Mouse (Mus musculus) liver, adult 2 months (tissue): Measurements from ENCODE around the gene Hsd17b6. TPM values are rescaled to one million over a fixed set of nuclear protein-coding genes. Genes with fewer than 3 reads are reported as not detected.

ENCODE experiments used
- DNase-seq: peaks from one replicate; pipeline ENCODE4 v3.0.0-alpha.2; 2011; ENCODE audit warnings: low read depth, low spot score; ENCODE audit errors: extremely low read depth
- H3K27ac ChIP-seq: fragments of 200-500 bp; replicated peaks from 2 replicates; pipeline ENCODE4 v1.5.1; 2012; ENCODE audit warnings: low read depth, mild to moderate bottlenecking, control low read depth, inconsistent platforms, low read length; ENCODE audit not compliant: insufficient read depth
- H3K27me3 ChIP-seq: fragments of 200-500 bp; 2 replicates; pipeline ENCODE4 v1.6.1; 2012; ENCODE audit warnings: mild to moderate bottlenecking, moderate library complexity, low read length, inconsistent platforms; ENCODE audit not compliant: control insufficient read depth, insufficient read depth
- H3K36me3 ChIP-seq: fragments of 200-500 bp; 2 replicates; pipeline ENCODE4 v1.6.1; 2012; ENCODE audit warnings: low read length, inconsistent platforms; ENCODE audit not compliant: control insufficient read depth, insufficient read depth
- H3K4me1 ChIP-seq: fragments of 200-500 bp; 2 replicates; pipeline ENCODE4 v1.6.1; 2011; ENCODE audit warnings: low read length; ENCODE audit not compliant: control insufficient read depth, insufficient read depth
- H3K4me3 ChIP-seq: fragments of 200-500 bp; 2 replicates; pipeline ENCODE4 v1.5.1; 2011; ENCODE audit warnings: low read depth, mild to moderate bottlenecking, control low read depth, low read length, moderate library complexity; ENCODE audit not compliant: insufficient read depth
- H3K79me2 ChIP-seq: fragments of 200-500 bp; 2 replicates; pipeline ENCODE4 v1.6.1; 2012; ENCODE audit warnings: inconsistent platforms, mild to moderate bottlenecking, low read length, moderate library complexity; ENCODE audit not compliant: control insufficient read depth, insufficient read depth
- H3K9ac ChIP-seq: fragments of 200-500 bp; 2 replicates; pipeline ENCODE4 v1.6.1; 2012; ENCODE audit warnings: low read depth, mild to moderate bottlenecking, control low read depth, inconsistent platforms, low read length
- CTCF ChIP-seq: fragments of 200-500 bp; IDR thresholded peaks from 2 replicates; pipeline ENCODE4 v1.5.1; 2011; ENCODE audit warnings: low read depth, low read length, control low read depth
- POLR2A ChIP-seq: fragments of 200-500 bp; IDR thresholded peaks from 2 replicates; pipeline ENCODE4 v1.6.1; 2011; ENCODE audit warnings: low read length, control low read depth; ENCODE audit not compliant: insufficient read depth; ENCODE audit errors: extremely low read depth
- WGBS: fragments of 180-500 bp; shearing (Covaris S2); methylation state at CpG from one replicate; pipeline ENCODE4 v1.1.7; 2018; 5-methylcytosine and 5-hydroxymethylcytosine counted together
- polyA plus RNA-seq: library from polyadenylated mRNA; depleted of rRNA; stranded (reverse); fragments of >200 nt; gene quantifications from 2 replicates; pipeline ENCODE4 v1.2.3, GENCODE M21; 2012
- total RNA-seq: library from RNA; depleted of rRNA; stranded (reverse); fragments of >200 nt; gene quantifications from 2 replicates; pipeline ENCODE4 v1.2.3, GENCODE M21; 2014

Hsd17b6 gene
- total and polyA plus RNA-seq, 2 experiments: 364 to 468 TPM

DNA sequence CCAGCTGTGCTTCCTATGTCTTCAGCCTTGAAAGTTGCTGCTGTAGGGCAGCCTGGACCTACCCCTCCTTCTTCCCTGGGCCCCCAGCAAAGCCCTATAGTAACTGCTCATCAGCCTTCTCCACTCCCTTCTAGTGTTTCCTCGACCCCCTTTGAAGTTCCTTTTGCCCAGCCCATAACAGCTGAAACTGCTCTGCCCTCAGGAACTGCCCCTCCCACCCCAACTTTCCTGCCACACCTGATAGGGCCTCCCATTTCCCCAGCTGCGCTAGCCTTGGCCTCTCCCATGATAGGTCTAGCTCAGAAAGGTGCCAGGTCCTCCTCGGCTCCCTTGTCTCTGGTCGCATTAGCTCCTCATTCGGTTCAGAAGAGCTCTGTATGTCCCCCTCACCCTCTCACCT, 31.8 kb upstream of the Hsd17b6 start:
- Histone ChIP-seq H3K27me3 (no peaks in the 10 kb centered on the region), H3K9ac (no peak overlapping the region), H3K4me1 (peaks cover 14% of the 10 kb centered on the region), H3K27ac (no peak overlapping the region), H3K36me3 (peaks cover 45% of the 10 kb centered on the region), H3K4me3 (no peak overlapping the region), H3K79me2 (peaks cover 65% of the 10 kb centered on the region)
- WGBS: 55% methylated on average over 5 of the region's 5 CpGs
- DNase-seq: no peak
- TF ChIP-seq POLR2A (no peak), CTCF (no peak)

- H3K79me2 ChIP-seq: peaks cover 55% of the 10 kb centered on the region
- no peaks in the 10 kb centered on the region for H3K27me3 ChIP-seq
- WGBS: 62% methylated on average over 3 of the region's 3 CpGs
- no peak for TF ChIP-seq POLR2A
- TF ChIP-seq CTCF: no peak
- no peak for DNase-seq
- H3K36me3 ChIP-seq: peaks cover 37% of the 10 kb centered on the region
- no peak overlapping the region for H3K27ac ChIP-seq
- peaks cover 14% of the 10 kb centered on the region for H3K4me1 ChIP-seq
- no peak overlapping the region for H3K4me3 ChIP-seq
- no peak overlapping the region for H3K9ac ChIP-seq
These were observed 30.5 kb upstream of the Hsd17b6 start for GRCm38 (mm10) chr10:128037921-128038320.

GRCm38 (mm10) chr10:128036746-128037425, 29.5 kb upstream of the Hsd17b6 start:
- DNase-seq: peak; percentile 75
- Histone ChIP-seq H3K27ac (peak overlapping the region; percentile 11), H3K36me3 (peaks cover 32% of the 10 kb centered on the region), H3K9ac (peak overlapping the region; percentile 43), H3K27me3 (no peaks in the 10 kb centered on the region), H3K4me1 (peaks cover 14% of the 10 kb centered on the region), H3K79me2 (peaks cover 51% of the 10 kb centered on the region), H3K4me3 (peak overlapping the region; percentile 90)
- TF ChIP-seq CTCF: no peak
- TF ChIP-seq POLR2A: no peak
- WGBS: 3% methylated on average over 10 of the region's 10 CpGs

- no peaks in the 10 kb centered on the region for H3K36me3 ChIP-seq
- peaks cover 3% of the 10 kb centered on the region for H3K4me1 ChIP-seq
- DNase-seq: no peak
- WGBS: 68% methylated on average over 2 of the region's 2 CpGs
- peaks cover 4% of the 10 kb centered on the region; the same call in 1 of the 2 replicates for H3K79me2 ChIP-seq
- H3K4me3 ChIP-seq: no peak overlapping the region
- H3K27me3 ChIP-seq: no peaks in the 10 kb centered on the region
- TF ChIP-seq CTCF (no peak), POLR2A (no peak)
- H3K9ac ChIP-seq: no peak overlapping the region
- H3K27ac ChIP-seq: no peak overlapping the region
These were observed 23.4 kb upstream of the Hsd17b6 start for GRCm38 (mm10) chr10:128030860-128031259.

DNA sequence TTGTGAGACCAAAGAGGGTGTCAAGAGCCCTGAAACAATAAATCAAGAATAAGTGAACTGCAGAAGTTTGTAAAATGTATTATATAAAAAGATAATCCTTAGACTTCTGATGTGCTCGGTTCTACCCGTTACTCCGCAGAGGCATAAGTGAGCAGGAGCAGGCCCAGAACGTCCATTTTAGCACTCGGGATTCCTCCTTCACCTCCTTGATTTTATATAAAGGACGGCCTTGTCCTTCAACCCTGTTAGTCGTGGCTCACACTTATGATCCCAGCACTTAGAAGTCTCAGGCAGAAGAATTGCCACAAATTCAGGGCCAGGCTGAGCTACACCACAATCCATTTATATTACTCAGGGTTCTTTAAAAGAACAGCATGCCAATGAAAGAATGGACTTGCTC, 22.5 kb upstream of the Hsd17b6 start:
- no peak for DNase-seq
- Histone ChIP-seq H3K27me3 (no peaks in the 10 kb centered on the region), H3K9ac (no peak overlapping the region), H3K79me2 (no peaks in the 10 kb centered on the region), H3K36me3 (no peaks in the 10 kb centered on the region), H3K27ac (no peak overlapping the region), H3K4me1 (peaks cover 3% of the 10 kb centered on the region), H3K4me3 (no peak overlapping the region)
- 93% methylated on average over 7 of the region's 7 CpGs for WGBS
- TF ChIP-seq CTCF (no peak), POLR2A (no peak)

GRCm38 (mm10) chr10:128023496-128023895, 16.1 kb upstream of the Hsd17b6 start:
- no peaks in the 10 kb centered on the region for H3K4me1 ChIP-seq
- no peak overlapping the region for H3K4me3 ChIP-seq
- H3K9ac ChIP-seq: no peak overlapping the region
- H3K79me2 ChIP-seq: no peaks in the 10 kb centered on the region
- no peak for DNase-seq
- H3K36me3 ChIP-seq: peaks cover 2% of the 10 kb centered on the region; the same call in 1 of the 2 replicates
- WGBS: 95% methylated on average over 10 of the region's 10 CpGs
- TF ChIP-seq CTCF (no peak), POLR2A (no peak)
- H3K27ac ChIP-seq: no peak overlapping the region
- H3K27me3 ChIP-seq: no peaks in the 10 kb centered on the region
